Mouse (Mus musculus) heart, postnatal 0 days (tissue): ENCODE measurements around the gene Prpf3. TPM values are rescaled to one million over a fixed set of nuclear protein-coding genes. Genes with fewer than 3 reads are reported as not detected.
A peak's percentile ranks its signal among the peaks of the same experiment; 100 is the strongest.

ENCODE experiments used
- ATAC-seq: fragments of 200-750 bp; cut with Nextera tagmentation; 2 replicates; pipeline ENCODE4 v1.8.0; 2017; ENCODE audit warnings: low read depth, moderate number of reproducible peaks, moderate library complexity; ENCODE audit not compliant: insufficient read depth
- DNase-seq: peaks from one replicate; pipeline ENCODE4 v3.0.0-alpha.2; 2016; ENCODE audit warnings: low spot score
- H3K27ac ChIP-seq: fragments of 300-500 bp; sonication (generic); 2 replicates; pipeline ENCODE4 v1.5.1; 2014; ENCODE audit warnings: low read depth, mild to moderate bottlenecking
- H3K27me3 ChIP-seq: fragments of 300-500 bp; sonication (generic); 2 replicates; pipeline ENCODE4 v1.6.1; 2014; ENCODE audit warnings: low read length, mixed read lengths; ENCODE audit not compliant: control insufficient read depth, insufficient read depth
- H3K36me3 ChIP-seq: fragments of 300-500 bp; sonication (generic); replicated peaks from 2 replicates; pipeline ENCODE4 v1.6.1; 2014; ENCODE audit warnings: low read length, mixed read lengths; ENCODE audit not compliant: control insufficient read depth, insufficient read depth
- H3K4me1 ChIP-seq: fragments of 300-500 bp; sonication (generic); 2 replicates; pipeline ENCODE4 v1.6.1; 2014; ENCODE audit warnings: antibody characterized with exemption; ENCODE audit not compliant: control insufficient read depth, insufficient read depth
- H3K4me2 ChIP-seq: fragments of 300-500 bp; sonication (generic); 2 replicates; pipeline ENCODE4 v1.6.1; 2014; ENCODE audit warnings: low read depth, mild to moderate bottlenecking, low read length, moderate library complexity
- H3K4me3 ChIP-seq: fragments of 300-500 bp; sonication (generic); 2 replicates; pipeline ENCODE4 v1.5.1; 2014; ENCODE audit warnings: low read depth, low read length
- H3K9ac ChIP-seq: fragments of 300-500 bp; sonication (generic); replicated peaks from 2 replicates; pipeline ENCODE4 v1.6.1; 2014; ENCODE audit warnings: low read depth, low read length, mixed read lengths
- H3K9me3 ChIP-seq: fragments of 300-500 bp; sonication (generic); replicated peaks from 2 replicates; pipeline ENCODE4 v1.6.1; 2016; ENCODE audit warnings: low read length; ENCODE audit not compliant: control insufficient read depth
- CTCF ChIP-seq: IDR thresholded peaks from 2 replicates; pipeline ENCODE4 v1.5.1; 2016; ENCODE audit warnings: antibody characterized with exemption, control low read depth, low read depth
- EP300 ChIP-seq: IDR thresholded peaks from 2 replicates; pipeline ENCODE4 v1.6.1; 2016; ENCODE audit warnings: antibody characterized with exemption, low read depth
- whole genome bisulfite sequencing: fragments of 180-500 bp; shearing (Covaris S2); extraction: QIAGEN DNeasy Blood & Tissue Kit; methylation state at CpG from one replicate; pipeline ENCODE4 v1.1.7; 2014; 5-methylcytosine and 5-hydroxymethylcytosine counted together
- polyA plus RNA-seq: library from polyadenylated mRNA; unstranded; fragments of >200 nt; fragmentation: Nextera tagmentation; extraction: Ambion mirVana; gene quantifications from 2 replicates; pipeline ENCODE4 v1.2.1, GENCODE M21; 2015
- total RNA-seq: library from RNA; depleted of rRNA; stranded (reverse); fragments of >200 nt; gene quantifications from 2 replicates; pipeline ENCODE4 v1.2.3, GENCODE M21; 2014; ENCODE audit warnings: low replicate concordance

The Prpf3 gene
- total and polyA plus RNA-seq, 2 experiments from 2014 or later, result 6.0 to 16.3 TPM

DNA sequence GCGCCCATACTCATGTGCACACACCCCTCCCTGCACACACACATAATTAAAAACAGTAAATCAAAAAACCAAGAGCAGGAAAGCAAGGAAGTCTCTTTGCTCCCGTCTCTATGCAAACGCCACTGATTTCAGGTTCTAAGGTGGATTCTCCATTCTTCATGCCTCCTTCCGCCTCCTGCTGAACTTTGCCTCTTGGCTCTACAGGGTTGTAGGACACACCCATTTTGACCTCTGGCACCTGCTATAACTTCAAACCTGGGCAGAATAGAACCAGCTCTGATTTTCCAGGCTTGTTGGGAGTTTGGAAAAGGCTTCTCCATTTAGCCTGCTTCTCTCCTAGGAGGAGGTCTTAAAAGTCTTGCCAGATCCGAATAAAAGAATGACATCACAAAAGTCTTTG is 28.7 kb upstream of the Prpf3 start:
- DNase-seq, result no peak
- Histone ChIP-seq H3K27me3 (no peaks in the 10 kb centered on the region), H3K27ac (no peak overlapping the region), H3K9ac (no peak overlapping the region), H3K4me1 (peaks cover 7% of the 10 kb centered on the region), H3K36me3 (peaks cover 27% of the 10 kb centered on the region), H3K4me3 (no peak overlapping the region), H3K9me3 (no peaks in the 10 kb centered on the region), H3K4me2 (no peak overlapping the region)
- TF ChIP-seq CTCF, result no peak
- TF ChIP-seq EP300, result no peak
- ATAC-seq, result no peak
- 88% methylated on average over 5 of the region's 5 CpGs for WGBS

DNA sequence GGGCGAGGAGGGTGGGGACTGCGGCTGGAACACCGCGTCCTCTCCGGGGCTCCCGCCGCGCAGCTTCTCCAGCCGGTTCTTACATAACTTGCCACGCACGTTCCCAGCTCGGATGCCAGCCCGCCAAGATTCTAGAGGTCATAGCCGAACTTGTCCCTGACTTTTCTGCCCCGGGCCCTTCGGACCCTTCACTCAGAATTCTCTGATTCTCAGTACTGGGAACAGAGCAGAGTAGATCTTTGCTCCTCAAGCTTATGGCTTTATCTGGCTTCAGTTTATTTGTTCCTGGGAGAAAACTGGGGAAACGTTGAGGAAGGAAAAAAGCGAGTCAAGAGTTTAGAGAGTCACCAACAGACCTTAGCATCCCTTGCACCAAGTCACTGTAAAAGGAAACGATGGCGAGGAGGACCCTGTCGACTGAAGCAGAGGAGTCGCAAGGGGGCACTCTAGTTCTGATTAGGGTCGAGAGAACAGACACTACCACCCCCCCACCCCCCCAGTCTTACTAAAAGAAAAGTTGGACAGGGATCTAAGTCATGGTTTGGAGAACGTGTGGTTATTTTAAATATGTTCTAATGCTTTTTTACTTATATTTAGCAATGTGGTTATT is 27.2 kb upstream of the Prpf3 start:
- H3K27me3 ChIP-seq, result no peaks in the 10 kb centered on the region
- ATAC-seq (peak; percentile 29; the same call in 1 of the 2 replicates), DNase-seq (peak; percentile 82)
- H3K9ac ChIP-seq, result 0 out of 2 replicates have a peak overlapping the region, but pooled peaks have one; percentile 21
- TF ChIP-seq EP300 (no peak), CTCF (peak; percentile 66)
- peak overlapping the region; percentile 39 for H3K4me3 ChIP-seq
- H3K27ac ChIP-seq, result peak overlapping the region; percentile 65
- 1% methylated on average over 24 of the region's 24 CpGs for WGBS
- H3K4me1 ChIP-seq, result peaks cover 7% of the 10 kb centered on the region
- no peaks in the 10 kb centered on the region for H3K9me3 ChIP-seq
- peaks cover 20% of the 10 kb centered on the region; the same call in 1 of the 2 replicates for H3K36me3 ChIP-seq
- peak overlapping the region; percentile 75 for H3K4me2 ChIP-seq

DNA sequence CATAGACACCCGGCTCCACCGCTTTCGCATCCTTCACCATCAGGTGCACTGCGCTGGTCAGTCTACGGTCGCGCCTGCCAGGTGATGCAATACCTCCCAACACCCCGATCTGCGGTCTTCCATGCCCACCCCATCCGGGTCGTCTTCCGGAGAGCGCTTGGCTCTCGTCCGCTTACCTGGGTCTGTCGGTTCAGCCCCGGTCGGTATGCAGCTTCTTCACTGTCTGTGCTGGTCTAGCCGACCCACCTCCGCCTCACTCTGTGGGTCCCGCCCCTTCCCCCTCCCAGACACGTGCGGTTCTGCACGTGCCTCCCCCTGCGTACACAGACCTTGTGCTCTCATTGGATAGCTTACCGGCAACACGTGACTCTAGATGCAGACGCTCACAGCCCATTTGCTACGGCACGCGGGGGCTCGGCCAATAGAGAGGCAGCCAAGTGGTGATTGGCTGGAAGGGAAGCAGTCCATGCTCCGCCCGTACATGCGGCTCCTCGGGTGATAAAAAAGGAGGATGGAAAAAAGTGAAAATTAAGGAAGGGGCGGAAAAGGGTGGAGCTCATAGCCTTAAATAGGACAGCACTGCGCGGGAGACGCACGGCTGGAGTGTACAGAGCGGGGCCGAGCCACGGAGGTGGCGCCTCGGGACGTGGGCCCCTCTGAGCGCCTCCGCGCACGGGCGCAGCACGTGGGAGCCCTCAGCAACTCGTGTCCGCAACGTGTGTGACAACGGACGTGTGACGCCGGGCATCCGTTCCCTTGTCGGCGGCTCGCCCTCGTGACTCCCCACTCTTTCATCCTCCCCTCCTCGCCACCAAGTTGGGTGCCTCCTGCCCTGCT is 26.5 kb upstream of the Prpf3 start, which contains the start of gene Ciart:
Ciart (minus strand) TSS at position 273 of the 837 bp plus-strand sequence.
- H3K27ac ChIP-seq, result peak within 1 kb of the TSS; percentile 65
- DNase-seq (peak; percentile 99), ATAC-seq (peak; percentile 96)
- H3K4me2 ChIP-seq, result peak within 1 kb of the TSS; percentile 75
- under 1% methylated on average over 61 of the region's 66 CpGs for WGBS
- peaks cover 18% of the 10 kb centered on the region; the same call in 1 of the 2 replicates for H3K36me3 ChIP-seq
- H3K9me3 ChIP-seq, result no peaks in the 10 kb centered on the region
- no peaks in the 10 kb centered on the region for H3K27me3 ChIP-seq
- peak within 1 kb of the TSS; percentile 21; the same call in 1 of the 2 replicates for H3K9ac ChIP-seq
- peaks cover 7% of the 10 kb centered on the region for H3K4me1 ChIP-seq
- peak within 1 kb of the TSS; percentile 39 for H3K4me3 ChIP-seq
- TF ChIP-seq EP300 (peak; percentile 74), CTCF (no peak)

DNA sequence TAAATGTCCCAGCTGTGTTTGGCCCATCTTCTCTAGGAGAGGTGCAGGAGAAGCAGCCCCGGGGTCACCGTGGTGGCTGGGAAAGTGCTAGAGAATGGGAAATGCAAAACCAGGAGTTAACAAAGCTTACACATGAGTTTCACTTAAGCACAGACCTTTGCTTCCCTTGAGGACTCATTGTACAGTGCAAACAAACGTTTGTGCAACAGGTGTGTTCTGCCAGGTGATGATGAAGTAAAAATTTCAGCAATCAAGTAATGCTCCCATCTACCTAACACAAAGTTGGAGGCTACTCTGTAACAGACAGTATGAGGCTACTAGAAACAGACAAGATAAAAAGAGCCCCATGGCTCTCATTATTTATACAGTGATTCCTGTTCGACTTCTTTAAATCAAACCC is 23.4 kb upstream of the Prpf3 start:
- DNase-seq (no peak), ATAC-seq (no peak)
- H3K27ac ChIP-seq, result no peak overlapping the region
- 87% methylated on average over 4 of the region's 4 CpGs for WGBS
- H3K4me2 ChIP-seq, result no peak overlapping the region
- TF ChIP-seq CTCF (no peak), EP300 (no peak)
- H3K36me3 ChIP-seq, result peaks cover under 1% of the 10 kb centered on the region; the same call in 1 of the 2 replicates
- H3K4me1 ChIP-seq, result peaks cover 7% of the 10 kb centered on the region
- H3K9me3 ChIP-seq, result no peaks in the 10 kb centered on the region
- H3K9ac ChIP-seq, result no peak overlapping the region
- no peak overlapping the region for H3K4me3 ChIP-seq
- H3K27me3 ChIP-seq, result no peaks in the 10 kb centered on the region

DNA sequence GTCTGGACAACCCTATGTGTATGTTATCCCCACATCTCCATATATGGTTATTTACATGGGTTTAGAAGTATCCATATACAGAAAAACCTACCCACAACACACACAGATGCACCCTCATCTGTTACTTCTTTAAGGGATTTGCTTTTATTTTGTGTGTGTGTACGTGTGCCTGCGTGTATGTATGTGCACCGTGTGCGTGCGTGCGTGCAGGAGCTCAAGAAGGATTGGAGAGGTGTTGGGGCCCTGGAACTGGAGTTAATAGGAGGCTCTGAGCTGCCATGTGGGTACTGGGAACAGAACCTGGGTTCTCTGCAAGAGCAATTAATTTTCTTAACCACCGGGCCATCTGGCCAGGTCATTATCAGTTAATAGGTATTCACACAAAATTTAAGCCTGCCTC is 16.4 kb upstream of the Prpf3 start:
- no peak for DNase-seq
- Histone ChIP-seq H3K9me3 (no peaks in the 10 kb centered on the region), H3K36me3 (peaks cover 27% of the 10 kb centered on the region), H3K9ac (peak overlapping the region; percentile 85), H3K27ac (peak overlapping the region; percentile 92), H3K27me3 (no peaks in the 10 kb centered on the region), H3K4me1 (peaks cover 19% of the 10 kb centered on the region), H3K4me3 (peak overlapping the region; percentile 69), H3K4me2 (peak overlapping the region; percentile 78)
- WGBS, result 52% methylated on average over 7 of the region's 7 CpGs
- TF ChIP-seq CTCF (no peak), EP300 (no peak)
- ATAC-seq, result no peak
